Mouse (Mus musculus) small intestine, adult 2 months (tissue): ENCODE data around the gene Kcnd3.

Source experiments
- CTCF ChIP-seq: fragments of 200-500 bp; IDR thresholded peaks from 2 replicates; pipeline ENCODE4 v1.5.1; 2012; ENCODE audit warnings: low read depth, mild to moderate bottlenecking, control low read depth, inconsistent platforms, low read length, moderate library complexity, mixed read lengths; ENCODE audit not compliant: insufficient replicate concordance, insufficient read length; ENCODE audit errors: extremely low read depth
- POLR2A ChIP-seq: fragments of 200-500 bp; IDR thresholded peaks from 2 replicates; pipeline ENCODE4 v1.6.1; 2012; ENCODE audit warnings: low read depth, mild to moderate bottlenecking, control low read depth, inconsistent platforms, low read length, moderate library complexity

GRCm38 (mm10) chr3:105402676-105403075 lies 49.5 kb upstream of the Kcnd3 start:
- TF ChIP-seq CTCF = no peak
- TF ChIP-seq POLR2A = no peak
